Mouse (Mus musculus) testis, adult 2 months (tissue): Measurements from ENCODE around the gene Ddn. TPM values are rescaled to one million over a fixed set of nuclear protein-coding genes. Genes with fewer than 3 reads are reported as not detected.

ENCODE experiments used
- H3K27ac ChIP-seq: fragments of 200-500 bp; 2 replicates; pipeline ENCODE4 v1.5.1; 2012; ENCODE audit warnings: low read depth, low read length; ENCODE audit not compliant: control insufficient read depth, insufficient read depth
- H3K27me3 ChIP-seq: fragments of 200-500 bp; 2 replicates; pipeline ENCODE4 v1.6.1; 2012; ENCODE audit warnings: mild to moderate bottlenecking, low read length, moderate library complexity; ENCODE audit not compliant: control insufficient read depth, insufficient read depth
- H3K36me3 ChIP-seq: fragments of 200-500 bp; 2 replicates; pipeline ENCODE4 v1.6.1; 2012; ENCODE audit warnings: mild to moderate bottlenecking, low read length; ENCODE audit not compliant: control insufficient read depth, insufficient read depth
- H3K4me1 ChIP-seq: fragments of 200-500 bp; 2 replicates; pipeline ENCODE4 v1.6.1; 2012; ENCODE audit warnings: low read length; ENCODE audit not compliant: control insufficient read depth, insufficient read depth
- H3K4me3 ChIP-seq: fragments of 200-500 bp; 2 replicates; pipeline ENCODE4 v1.5.1; 2012; ENCODE audit warnings: low read depth, mild to moderate bottlenecking, low read length, moderate library complexity, mixed read lengths; ENCODE audit not compliant: control insufficient read depth
- CTCF ChIP-seq: fragments of 200-500 bp; IDR thresholded peaks from 2 replicates; pipeline ENCODE4 v1.5.1; 2012; ENCODE audit warnings: low read depth, mild to moderate bottlenecking, inconsistent platforms, low read length, moderate library complexity; ENCODE audit not compliant: control insufficient read depth, insufficient read depth, insufficient replicate concordance
- POLR2A ChIP-seq: fragments of 200-500 bp; IDR thresholded peaks from 2 replicates; pipeline ENCODE4 v1.6.1; 2012; ENCODE audit warnings: low read depth, mild to moderate bottlenecking, inconsistent platforms, low read length, moderate library complexity; ENCODE audit not compliant: control insufficient read depth
- polyA plus RNA-seq: library from polyadenylated mRNA; depleted of rRNA; stranded (reverse); fragments of >200 nt; gene quantifications from 2 replicates; pipeline ENCODE4 v1.2.3, GENCODE M21; 2012

Gene Ddn
- polyA plus RNA-seq, 1 experiment = 0.02 TPM

DNA sequence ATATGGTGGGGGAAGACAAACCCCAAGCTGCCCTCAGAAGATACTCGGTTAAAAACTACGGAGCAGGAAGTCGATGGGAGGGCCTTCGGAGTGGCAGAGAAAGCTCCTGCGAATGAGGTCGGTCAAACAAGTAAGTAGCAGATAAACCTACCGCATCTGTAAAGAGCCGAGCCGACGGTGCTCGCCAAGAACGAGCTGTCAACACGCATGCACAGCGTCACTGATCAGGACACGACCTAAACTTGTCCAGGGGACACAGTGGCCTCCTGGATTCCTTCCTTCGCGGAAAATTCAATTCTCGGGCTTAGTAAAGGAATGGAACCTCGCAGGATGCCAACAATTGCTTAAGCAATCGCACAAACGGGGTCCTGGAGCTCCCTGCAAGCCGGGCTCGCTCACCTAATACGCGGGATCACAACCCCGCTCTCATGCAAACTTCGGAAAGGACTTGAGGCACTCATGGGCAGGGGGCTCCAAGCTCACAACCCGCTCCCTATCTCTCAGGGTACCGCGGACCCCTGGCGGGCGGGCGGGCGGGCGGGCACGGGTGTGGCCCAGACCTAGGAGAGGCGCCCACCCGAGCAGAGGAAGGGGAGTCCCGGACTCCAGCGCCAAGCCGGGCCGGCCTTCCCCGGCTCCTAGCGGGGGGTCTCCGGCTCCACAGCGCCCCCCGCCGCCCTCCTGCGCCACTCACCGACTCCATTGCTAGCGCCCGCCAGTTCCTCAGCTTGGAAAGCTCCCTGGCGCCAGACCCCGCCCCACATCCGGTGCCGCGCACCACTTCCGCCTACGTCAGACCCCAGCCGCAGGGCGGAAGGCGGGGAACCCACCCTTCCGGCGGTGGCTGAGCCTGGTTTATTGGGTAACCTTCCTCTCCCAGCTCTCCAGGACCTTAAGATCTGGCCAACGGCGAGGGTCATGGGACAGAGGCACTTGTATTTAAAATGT is 21.7 kb upstream of the Ddn start, which contains the start of gene Prkag1:
Gene Prkag1 (minus strand): TSS at position 786 of the 948 bp plus-strand sequence.
- Histone ChIP-seq H3K4me3 (peak within 1 kb of the TSS; percentile 94), H3K27me3 (no peaks in the 10 kb centered on the region), H3K4me1 (peaks cover 2% of the 10 kb centered on the region; the same call in 1 of the 2 replicates), H3K36me3 (no peaks in the 10 kb centered on the region), H3K27ac (peak within 1 kb of the TSS; percentile 58)
- TF ChIP-seq CTCF (0 out of 2 replicates have a peak, but pooled peaks have one; percentile 14), POLR2A (peak; percentile 72)

DNA sequence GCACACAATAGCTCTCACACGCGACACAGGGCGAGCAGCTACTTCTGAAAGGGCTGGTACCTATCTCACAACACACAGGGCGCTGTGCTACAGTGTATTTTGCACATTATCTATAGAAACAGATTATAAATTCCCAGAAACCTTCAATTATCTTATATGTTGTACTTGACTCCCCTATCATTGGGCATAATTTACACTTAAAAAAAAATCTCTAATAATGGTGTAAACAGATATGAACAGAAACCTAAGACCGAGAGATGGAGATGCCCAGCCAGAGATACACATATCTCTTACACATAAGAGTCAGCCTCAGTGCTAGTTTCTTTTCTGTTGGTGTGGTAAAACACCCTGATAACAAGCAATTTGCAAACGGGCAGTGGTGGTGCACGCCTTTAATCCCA is 18.3 kb upstream of the Ddn start:
- Histone ChIP-seq H3K36me3 (no peaks in the 10 kb centered on the region), H3K4me3 (no peak overlapping the region), H3K27me3 (no peaks in the 10 kb centered on the region), H3K27ac (no peak overlapping the region), H3K4me1 (peaks cover 2% of the 10 kb centered on the region; the same call in 1 of the 2 replicates)
- no peak for TF ChIP-seq CTCF
- no peak for TF ChIP-seq POLR2A

DNA sequence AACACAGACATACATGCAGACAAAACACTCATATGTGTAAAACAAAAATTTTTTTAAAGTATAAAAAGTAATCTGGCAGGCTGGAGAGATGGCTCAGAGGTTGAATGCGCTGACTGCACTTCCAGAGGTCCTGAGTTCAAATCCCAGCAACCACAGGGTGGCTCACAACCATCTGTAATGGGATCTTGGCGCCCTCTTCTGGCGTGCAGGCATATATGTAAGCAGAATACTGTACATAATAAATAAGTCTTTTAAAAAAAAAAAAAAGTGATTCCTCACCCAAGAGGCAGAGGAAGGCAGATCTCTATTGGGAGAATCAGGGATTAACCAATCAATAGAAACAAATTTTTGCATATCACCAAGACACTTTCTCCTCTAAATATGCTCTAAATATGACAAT is 14.1 kb upstream of the Ddn start:
- Histone ChIP-seq H3K4me1 (no peaks in the 10 kb centered on the region), H3K4me3 (no peak overlapping the region), H3K27ac (no peak overlapping the region), H3K36me3 (no peaks in the 10 kb centered on the region), H3K27me3 (no peaks in the 10 kb centered on the region)
- TF ChIP-seq POLR2A (no peak), CTCF (no peak)

GRCm38 (mm10) chr15:98822147-98822546 is 12.9 kb upstream of the Ddn start:
- no peaks in the 10 kb centered on the region for H3K27me3 ChIP-seq
- no peak overlapping the region for H3K4me3 ChIP-seq
- no peaks in the 10 kb centered on the region for H3K36me3 ChIP-seq
- H3K4me1 ChIP-seq = no peaks in the 10 kb centered on the region
- TF ChIP-seq CTCF = no peak
- TF ChIP-seq POLR2A = no peak
- no peak overlapping the region for H3K27ac ChIP-seq

GRCm38 (mm10) chr15:98821403-98821802 is 12.1 kb upstream of the Ddn start:
- H3K27ac ChIP-seq = no peak overlapping the region
- H3K27me3 ChIP-seq = no peaks in the 10 kb centered on the region
- peak; percentile 33; the same call in 1 of the 2 replicates for TF ChIP-seq CTCF
- TF ChIP-seq POLR2A = no peak
- H3K36me3 ChIP-seq = no peaks in the 10 kb centered on the region
- H3K4me3 ChIP-seq = no peak overlapping the region
- no peaks in the 10 kb centered on the region for H3K4me1 ChIP-seq

GRCm38 (mm10) chr15:98820937-98821336 is 11.6 kb upstream of the Ddn start:
- no peaks in the 10 kb centered on the region for H3K36me3 ChIP-seq
- TF ChIP-seq POLR2A = no peak
- no peak for TF ChIP-seq CTCF
- H3K4me1 ChIP-seq = no peaks in the 10 kb centered on the region
- H3K4me3 ChIP-seq = no peak overlapping the region
- H3K27ac ChIP-seq = no peak overlapping the region
- no peaks in the 10 kb centered on the region for H3K27me3 ChIP-seq

GRCm38 (mm10) chr15:98818171-98818570 is 8.9 kb upstream of the Ddn start:
- no peaks in the 10 kb centered on the region; the same call in 1 of the 2 replicates for H3K36me3 ChIP-seq
- H3K27me3 ChIP-seq = no peaks in the 10 kb centered on the region
- no peaks in the 10 kb centered on the region for H3K4me1 ChIP-seq
- no peak for TF ChIP-seq CTCF
- no peak overlapping the region for H3K27ac ChIP-seq
- no peak overlapping the region for H3K4me3 ChIP-seq
